Mouse (Mus musculus) lung, postnatal 0 days (tissue): ENCODE data around the gene Kbtbd12. TPM values are rescaled to one million over a fixed set of nuclear protein-coding genes. Genes with fewer than 3 reads are reported as not detected.
A peak's percentile ranks its signal among the peaks of the same experiment; 100 is the strongest.

ENCODE experiments used
- ATAC-seq: fragments of 200-750 bp; cut with Nextera tagmentation; 2 replicates; pipeline ENCODE4 v1.8.0; 2017; ENCODE audit warnings: moderate library complexity
- DNase-seq: peaks from one replicate; pipeline ENCODE4 v3.0.0-alpha.2; 2016; ENCODE audit warnings: low spot score
- H3K27ac ChIP-seq: fragments of 300-500 bp; sonication (generic); 2 replicates; pipeline ENCODE4 v1.5.1; 2014; ENCODE audit warnings: antibody characterized with exemption, mild to moderate bottlenecking, low read length, mixed read lengths
- H3K27me3 ChIP-seq: fragments of 300-500 bp; sonication (generic); replicated peaks from 2 replicates; pipeline ENCODE4 v1.6.1; 2014; ENCODE audit warnings: low read length, mixed read lengths; ENCODE audit not compliant: insufficient read depth
- H3K36me3 ChIP-seq: fragments of 300-500 bp; sonication (generic); 2 replicates; pipeline ENCODE4 v1.6.1; 2014; ENCODE audit warnings: low read length, mixed read lengths; ENCODE audit not compliant: insufficient read depth
- H3K4me1 ChIP-seq: fragments of 300-500 bp; sonication (generic); 2 replicates; pipeline ENCODE4 v1.6.1; 2014; ENCODE audit warnings: antibody characterized with exemption, low read depth, low read length, mixed read lengths; ENCODE audit not compliant: insufficient read depth
- H3K4me2 ChIP-seq: fragments of 300-500 bp; sonication (generic); replicated peaks from 2 replicates; pipeline ENCODE4 v1.6.1; 2014; ENCODE audit warnings: low read depth, mild to moderate bottlenecking, low read length, moderate library complexity, mixed read lengths
- H3K4me3 ChIP-seq: fragments of 300-500 bp; sonication (generic); 2 replicates; pipeline ENCODE4 v1.5.1; 2014; ENCODE audit warnings: low read depth, low read length
- H3K9ac ChIP-seq: fragments of 300-500 bp; sonication (generic); replicated peaks from 2 replicates; pipeline ENCODE4 v1.6.1; 2014; ENCODE audit warnings: low read depth, mild to moderate bottlenecking
- H3K9me3 ChIP-seq: fragments of 300-500 bp; sonication (generic); 2 replicates; pipeline ENCODE4 v1.6.1; 2016; ENCODE audit warnings: low read length, mixed read lengths
- CTCF ChIP-seq: IDR thresholded peaks from 2 replicates; pipeline ENCODE4 v1.5.1; 2016; ENCODE audit warnings: antibody characterized with exemption, mild to moderate bottlenecking
- EP300 ChIP-seq: IDR thresholded peaks from 2 replicates; pipeline ENCODE4 v1.6.1; 2016; ENCODE audit warnings: antibody characterized with exemption, mild to moderate bottlenecking, control low read depth
- WGBS: fragments of 180-500 bp; shearing (Covaris S2); extraction: QIAGEN DNeasy Blood & Tissue Kit; methylation state at CpG from one replicate; pipeline ENCODE4 v1.1.7; 2014; 5-methylcytosine and 5-hydroxymethylcytosine counted together
- polyA plus RNA-seq: library from polyadenylated mRNA; unstranded; fragments of >200 nt; fragmentation: Nextera tagmentation; extraction: Ambion mirVana; gene quantifications from 2 replicates; pipeline ENCODE4 v1.2.1, GENCODE M21; 2015

Kbtbd12 gene
- polyA plus RNA-seq, 1 experiment from 2014 or later: 0.97 TPM

DNA sequence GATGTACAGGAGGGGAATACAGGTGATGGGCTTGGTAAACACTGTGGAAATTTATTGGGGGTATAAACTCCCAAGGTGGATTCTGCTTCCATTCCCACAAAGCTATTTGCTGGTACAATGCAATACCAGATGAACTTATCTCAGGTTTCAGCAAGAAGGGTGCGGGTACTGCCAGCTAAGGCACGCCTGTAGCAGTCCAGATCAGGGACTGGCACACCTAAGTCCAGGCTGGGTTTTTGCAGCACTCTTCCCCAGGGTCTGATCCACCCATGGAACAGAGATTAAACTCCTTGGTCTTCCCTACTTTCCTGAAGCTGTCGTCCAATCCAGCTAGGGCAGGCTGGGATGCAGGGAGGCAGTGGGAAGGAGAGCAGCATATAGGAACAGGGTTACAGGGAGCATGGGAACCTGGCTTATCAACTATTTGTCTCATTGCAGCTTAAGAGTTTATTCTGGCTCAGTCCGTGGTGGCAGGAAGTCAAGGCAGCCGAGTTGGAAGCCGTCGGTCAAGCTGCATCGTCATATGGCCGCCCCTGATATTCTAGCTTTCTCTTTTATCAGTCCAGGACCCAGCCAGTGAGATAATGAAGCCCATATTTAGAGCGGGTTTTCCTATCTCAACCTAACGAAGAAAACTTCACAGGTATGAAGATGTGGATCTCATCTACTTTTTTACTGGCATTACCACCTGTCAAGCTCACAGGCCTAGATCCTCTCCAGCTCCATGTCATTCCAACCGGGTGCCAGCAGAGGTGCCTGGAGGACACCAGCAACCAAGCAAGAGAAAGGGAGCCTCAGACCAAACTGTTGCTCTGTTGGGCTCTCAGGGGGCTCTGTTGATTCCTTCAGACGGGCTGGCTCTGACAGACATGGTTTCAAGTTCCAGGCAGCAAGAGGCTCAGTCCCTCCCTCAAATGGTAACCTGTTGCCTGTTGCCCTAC, 135.4 kb downstream of the Kbtbd12 start:
- TF ChIP-seq CTCF (no peak), EP300 (no peak)
- H3K9ac ChIP-seq: no peak overlapping the region
- H3K9me3 ChIP-seq: no peaks in the 10 kb centered on the region
- H3K27me3 ChIP-seq: no peaks in the 10 kb centered on the region
- no peak overlapping the region for H3K4me3 ChIP-seq
- WGBS: 59% methylated on average over 13 of the region's 13 CpGs
- DNase-seq (no peak), ATAC-seq (no peak)
- no peaks in the 10 kb centered on the region; the same call in 1 of the 2 replicates for H3K4me1 ChIP-seq
- H3K4me2 ChIP-seq: no peak overlapping the region
- no peak overlapping the region for H3K27ac ChIP-seq
- peaks cover 45% of the 10 kb centered on the region for H3K36me3 ChIP-seq

DNA sequence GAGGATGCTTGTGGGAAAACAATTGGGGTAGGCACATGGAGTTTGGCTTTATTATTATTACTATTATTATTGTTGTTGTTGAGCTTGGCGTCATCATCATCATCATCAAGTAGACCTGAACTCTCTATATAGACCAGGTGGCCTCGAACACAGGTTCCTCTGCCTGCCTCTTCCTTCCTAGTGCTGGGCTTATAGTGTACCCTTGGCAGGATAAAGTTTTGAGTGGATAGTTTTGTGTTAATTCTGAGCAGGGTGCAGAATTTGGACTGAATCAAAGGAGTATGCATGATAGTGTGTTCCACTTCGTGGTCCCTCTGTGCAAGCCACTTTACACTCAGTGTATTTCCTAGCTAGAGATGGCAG, 137.4 kb downstream of the Kbtbd12 start:
- DNase-seq (no peak), ATAC-seq (no peak)
- WGBS: 11% methylated on average over 3 of the region's 3 CpGs
- no peak for TF ChIP-seq CTCF
- TF ChIP-seq EP300: no peak
- no peak overlapping the region for H3K9ac ChIP-seq
- peaks cover 33% of the 10 kb centered on the region for H3K36me3 ChIP-seq
- no peaks in the 10 kb centered on the region for H3K27me3 ChIP-seq
- no peak overlapping the region for H3K27ac ChIP-seq
- peak overlapping the region; percentile 90 for H3K4me2 ChIP-seq
- peak overlapping the region; percentile 45 for H3K4me3 ChIP-seq
- no peaks in the 10 kb centered on the region; the same call in 1 of the 2 replicates for H3K4me1 ChIP-seq
- H3K9me3 ChIP-seq: no peaks in the 10 kb centered on the region

GRCm38 (mm10) chr6:88499481-88500404, 138.0 kb downstream of the Kbtbd12 start:
- 5% methylated on average over 60 of the region's 76 CpGs for WGBS
- peak overlapping the region; percentile 45 for H3K4me3 ChIP-seq
- TF ChIP-seq CTCF (peak; percentile 79), EP300 (no peak)
- no peaks in the 10 kb centered on the region for H3K9me3 ChIP-seq
- no peaks in the 10 kb centered on the region; the same call in 1 of the 2 replicates for H3K4me1 ChIP-seq
- ATAC-seq (peak; percentile 69), DNase-seq (peak; percentile 71)
- no peaks in the 10 kb centered on the region for H3K27me3 ChIP-seq
- H3K27ac ChIP-seq: no peak overlapping the region
- no peak overlapping the region for H3K9ac ChIP-seq
- H3K4me2 ChIP-seq: peak overlapping the region; percentile 90
- H3K36me3 ChIP-seq: peaks cover 27% of the 10 kb centered on the region

Other genes starting within 250 kb of the Kbtbd12 start
- 19.5 and 21.0 TPM in 2 replicates for gene Eefsec, start 191.4 kb downstream of the Kbtbd12 start, polyA plus RNA-seq
- 48.5 and 49.4 TPM in 2 replicates for gene Ruvbl1, start 172.5 kb downstream of the Kbtbd12 start, polyA plus RNA-seq
- 145 and 149 TPM in 2 replicates for gene Sec61a1, start 119.0 kb downstream of the Kbtbd12 start, polyA plus RNA-seq
- gene Mgll, start 86.5 kb upstream of the Kbtbd12 start, polyA plus RNA-seq: 123 and 131 TPM in 2 replicates
- 59.5 and 70.3 TPM in 2 replicates for gene Abtb1, start 204.0 kb upstream of the Kbtbd12 start, polyA plus RNA-seq
- 19.1 and 25.2 TPM in 2 replicates for gene Podxl2, start 237.1 kb upstream of the Kbtbd12 start, polyA plus RNA-seq